Mouse (Mus musculus) testis, adult 2 months (tissue): ENCODE data around the gene 4930578G10Rik. TPM values are rescaled to one million over a fixed set of nuclear protein-coding genes. Genes with fewer than 3 reads are reported as not detected.
"Not testable (repeated sequence)": the region's sequence is repeated elsewhere in the genome, so short reads cannot be mapped to it uniquely, and the experiment has no call there.

Experiments used
- H3K27ac ChIP-seq: fragments of 200-500 bp; 2 replicates; pipeline ENCODE4 v1.5.1; 2012; ENCODE audit warnings: low read depth, low read length; ENCODE audit not compliant: control insufficient read depth, insufficient read depth
- H3K27me3 ChIP-seq: fragments of 200-500 bp; 2 replicates; pipeline ENCODE4 v1.6.1; 2012; ENCODE audit warnings: mild to moderate bottlenecking, low read length, moderate library complexity; ENCODE audit not compliant: control insufficient read depth, insufficient read depth
- H3K36me3 ChIP-seq: fragments of 200-500 bp; 2 replicates; pipeline ENCODE4 v1.6.1; 2012; ENCODE audit warnings: mild to moderate bottlenecking, low read length; ENCODE audit not compliant: control insufficient read depth, insufficient read depth
- H3K4me1 ChIP-seq: fragments of 200-500 bp; 2 replicates; pipeline ENCODE4 v1.6.1; 2012; ENCODE audit warnings: low read length; ENCODE audit not compliant: control insufficient read depth, insufficient read depth
- H3K4me3 ChIP-seq: fragments of 200-500 bp; 2 replicates; pipeline ENCODE4 v1.5.1; 2012; ENCODE audit warnings: low read depth, mild to moderate bottlenecking, low read length, moderate library complexity, mixed read lengths; ENCODE audit not compliant: control insufficient read depth
- CTCF ChIP-seq: fragments of 200-500 bp; IDR thresholded peaks from 2 replicates; pipeline ENCODE4 v1.5.1; 2012; ENCODE audit warnings: low read depth, mild to moderate bottlenecking, inconsistent platforms, low read length, moderate library complexity; ENCODE audit not compliant: control insufficient read depth, insufficient read depth, insufficient replicate concordance
- POLR2A ChIP-seq: fragments of 200-500 bp; IDR thresholded peaks from 2 replicates; pipeline ENCODE4 v1.6.1; 2012; ENCODE audit warnings: low read depth, mild to moderate bottlenecking, inconsistent platforms, low read length, moderate library complexity; ENCODE audit not compliant: control insufficient read depth
- polyA plus RNA-seq: library from polyadenylated mRNA; depleted of rRNA; stranded (reverse); fragments of >200 nt; gene quantifications from 2 replicates; pipeline ENCODE4 v1.2.3, GENCODE M21; 2012; rRNA removed

4930578G10Rik gene
- 13.8 and 14.9 TPM in 2 replicates for polyA plus RNA-seq

- H3K4me3 ChIP-seq, H3K27ac ChIP-seq, H3K4me1 ChIP-seq, H3K36me3 ChIP-seq, H3K27me3 ChIP-seq: not testable (repeated sequence)
Measured at GRCm38 (mm10) chr4:42735245-42735644, at the start of gene 4930578G10Rik. Gene 4930578G10Rik, plus strand, starts transcription at chr4:42735545.

GRCm38 (mm10) chr4:42756477-42756876 is 21.1 kb downstream of the 4930578G10Rik start, which contains the start of gene Ccl19:
Gene Ccl19, minus strand, starts transcription at chr4:42756577.
- not testable (repeated sequence) for H3K4me3 ChIP-seq

GRCm38 (mm10) chr4:42773893-42774292 is 38.5 kb downstream of the 4930578G10Rik start, which contains the start of gene Ccl21a:
Gene Ccl21a, minus strand, starts transcription at chr4:42773993.
- H3K36me3 ChIP-seq, H3K27ac ChIP-seq, H3K27me3 ChIP-seq, H3K4me1 ChIP-seq, H3K4me3 ChIP-seq: not testable (repeated sequence)

More at GRCm38 (mm10) chr4:42756477-42756876, 21.1 kb downstream of the 4930578G10Rik start, which contains the start of gene Ccl19:
- not testable (repeated sequence) for H3K27me3 ChIP-seq, H3K27ac ChIP-seq, H3K36me3 ChIP-seq, H3K4me1 ChIP-seq

GRCm38 (mm10) chr4:42853788-42854187 is 118.4 kb downstream of the 4930578G10Rik start, which contains the start of gene Fam205a1:
Gene Fam205a1, minus strand, starts transcription at chr4:42853888.
- H3K36me3 ChIP-seq, H3K4me1 ChIP-seq, H3K27me3 ChIP-seq, H3K27ac ChIP-seq: not testable (repeated sequence)
- H3K4me3 ChIP-seq, result peak within 1 kb of the TSS; percentile 43; the same call in 1 of the 2 replicates

GRCm38 (mm10) chr4:42856671-42857070 is 121.3 kb downstream of the 4930578G10Rik start, which contains the start of gene Gm12394:
Gene Gm12394, minus strand, starts transcription at chr4:42856771.
- not testable (repeated sequence) for H3K36me3 ChIP-seq, H3K4me1 ChIP-seq, H3K4me3 ChIP-seq, H3K27ac ChIP-seq, H3K27me3 ChIP-seq

GRCm38 (mm10) chr4:42860483-42860882 is 125.1 kb downstream of the 4930578G10Rik start:
- H3K4me3 ChIP-seq, H3K36me3 ChIP-seq, H3K27me3 ChIP-seq, H3K27ac ChIP-seq, H3K4me1 ChIP-seq: not testable (repeated sequence)

GRCm38 (mm10) chr4:42863487-42863886 is 128.1 kb downstream of the 4930578G10Rik start:
- not testable (repeated sequence) for H3K4me3 ChIP-seq, H3K36me3 ChIP-seq, H3K27me3 ChIP-seq, H3K4me1 ChIP-seq, H3K27ac ChIP-seq

- Histone ChIP-seq H3K27ac (no peak overlapping the region), H3K27me3 (no peaks in the 10 kb centered on the region), H3K4me1 (no peaks in the 10 kb centered on the region), H3K4me3 (peak overlapping the region; percentile 2; the same call in 1 of the 2 replicates), H3K36me3 (no peaks in the 10 kb centered on the region)
- TF ChIP-seq POLR2A (no peak), CTCF (no peak)
Measured at GRCm38 (mm10) chr4:42867390-42867789, 132.0 kb downstream of the 4930578G10Rik start.

- Histone ChIP-seq H3K4me1 (peaks cover 5% of the 10 kb centered on the region; the same call in 1 of the 2 replicates), H3K4me3 (no peak overlapping the region; the same call in 1 of the 2 replicates), H3K27me3 (no peaks in the 10 kb centered on the region), H3K36me3 (no peaks in the 10 kb centered on the region), H3K27ac (no peak overlapping the region)
- TF ChIP-seq CTCF, result no peak
Measured at GRCm38 (mm10) chr4:42868193-42868592, 132.8 kb downstream of the 4930578G10Rik start.
